Mouse (Mus musculus): ENCODE results near the gene Ccr6.

GRCm38 (mm10) chr17:8197652-8198051 lies 38.2 kb upstream of the Ccr6 start:
- no peak for TF ChIP-seq CTCF (IDR thresholded peaks at IDR 0.05; ENCODE audit: extremely low read depth, insufficient read length, insufficient replicate concordance, low read depth, low read length)
- TF ChIP-seq POLR2A (IDR thresholded peaks at IDR 0.05; ENCODE audit: low read depth, low read length) = no peak
